Mouse (Mus musculus): ENCODE data around the gene Nkrf.

The Nkrf gene

GRCm38 (mm10) chrX:36852631-36853030 is 50.1 kb downstream of the Nkrf start:
- no peak for DNase-seq

GRCm38 (mm10) chrX:36847152-36847551 is 55.5 kb downstream of the Nkrf start:
- no peak for DNase-seq

GRCm38 (mm10) chrX:36843346-36843990 is 59.2 kb downstream of the Nkrf start:
- no peak for DNase-seq

- DNase-seq, result no peak
Observed at GRCm38 (mm10) chrX:36841698-36842097, 61.0 kb downstream of the Nkrf start.

- no peak for DNase-seq
Observed at GRCm38 (mm10) chrX:36839391-36839790, 63.3 kb downstream of the Nkrf start.
